Mouse (Mus musculus): ENCODE data around the gene Fos. TPM values are rescaled to one million over a fixed set of nuclear protein-coding genes. Genes with fewer than 3 reads are reported as not detected.

Fos gene
- polyA plus RNA-seq, 1 experiment from 2014 or later = 1.4 TPM

DNA sequence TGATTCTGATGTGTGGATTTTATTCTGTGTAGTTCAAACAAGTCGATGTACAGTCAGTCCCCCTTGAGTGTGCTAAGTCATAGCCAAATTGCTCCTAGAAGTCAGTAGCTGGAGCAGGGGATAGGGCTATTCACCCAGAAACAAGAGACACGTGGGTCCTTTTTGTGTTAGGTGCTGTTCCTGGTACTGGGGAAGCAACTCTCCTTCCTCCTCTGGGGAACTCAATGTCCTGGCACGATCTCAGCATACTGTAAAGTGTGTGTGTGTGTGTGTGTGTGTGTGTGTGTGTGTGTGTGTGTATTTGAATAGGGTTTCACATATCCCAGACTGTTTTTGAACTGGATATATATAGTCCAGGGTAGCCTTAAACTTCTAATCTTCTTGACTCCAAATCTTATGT, 8.8 kb upstream of the Fos start:
- no peaks in the 10 kb centered on the region for H3K36me3 ChIP-seq
- ATAC-seq = no peak
- no peak overlapping the region for H3K4me3 ChIP-seq
- peaks cover 72% of the 10 kb centered on the region for H3K27me3 ChIP-seq (replicated peaks)
- H3K4me2 ChIP-seq = no peak overlapping the region
- H3K4me1 ChIP-seq = peaks cover 5% of the 10 kb centered on the region; the same call in 1 of the 2 replicates
- WGBS (ENCODE audit: insufficient replicate concordance) = 44% methylated on average over 3 of the region's 3 CpGs
- no peak overlapping the region for H3K27ac ChIP-seq
- H3K9me3 ChIP-seq (replicated peaks) = no peaks in the 10 kb centered on the region
- no peak overlapping the region for H3K9ac ChIP-seq

DNA sequence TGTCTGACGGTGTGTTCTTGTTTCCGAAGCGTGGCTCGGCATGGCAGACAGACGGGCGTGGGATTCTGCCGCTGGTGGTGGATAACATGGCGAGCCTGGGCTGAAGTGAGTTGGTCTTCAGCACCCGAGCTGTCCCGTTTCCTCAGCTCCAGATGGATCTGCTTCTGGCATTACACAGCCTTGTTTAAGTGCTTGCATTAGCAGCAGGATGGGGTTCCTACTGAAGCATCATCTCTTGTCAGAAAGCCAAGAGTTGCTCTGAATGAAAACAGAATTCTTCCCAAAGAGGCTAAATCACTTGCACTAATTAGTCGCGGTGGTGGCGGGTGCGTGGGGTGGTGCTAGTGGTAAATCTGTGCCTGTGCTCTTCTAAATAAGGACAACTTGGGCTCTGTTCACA, 5.8 kb upstream of the Fos start:
- no peak overlapping the region for H3K9ac ChIP-seq
- no peak for ATAC-seq
- peaks cover 13% of the 10 kb centered on the region for H3K4me1 ChIP-seq
- H3K27me3 ChIP-seq (replicated peaks) = peaks cover 89% of the 10 kb centered on the region
- no peaks in the 10 kb centered on the region for H3K36me3 ChIP-seq
- 70% methylated on average over 14 of the region's 14 CpGs for WGBS (ENCODE audit: insufficient replicate concordance)
- H3K4me2 ChIP-seq = no peak overlapping the region
- H3K9me3 ChIP-seq (replicated peaks) = no peaks in the 10 kb centered on the region
- H3K4me3 ChIP-seq = no peak overlapping the region
- no peak overlapping the region for H3K27ac ChIP-seq

DNA sequence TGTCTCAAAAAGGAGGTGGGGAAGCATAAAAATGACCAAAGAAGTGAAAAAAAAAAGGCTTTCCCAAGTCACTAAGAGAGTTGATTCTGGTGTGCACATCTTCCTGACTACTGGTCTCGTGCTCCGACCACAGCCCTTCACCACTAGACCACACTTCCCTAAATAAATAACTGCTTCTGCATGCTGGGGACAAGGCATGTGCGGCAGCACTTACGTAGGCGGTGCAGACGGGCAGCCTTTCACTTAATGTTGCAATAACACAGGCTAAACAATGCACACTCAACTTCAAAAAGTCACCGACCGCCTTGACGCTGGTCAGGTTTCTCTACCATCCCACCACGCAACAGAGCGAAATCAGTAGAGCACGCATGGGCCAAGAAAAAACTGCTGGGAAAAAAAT, 5.0 kb upstream of the Fos start:
- Histone ChIP-seq H3K4me2 (peak overlapping the region; percentile 28; the same call in 1 of the 2 replicates), H3K4me1 (peaks cover 19% of the 10 kb centered on the region), H3K9ac (no peak overlapping the region), H3K27ac (no peak overlapping the region), H3K27me3 (replicated peaks) (peaks cover 89% of the 10 kb centered on the region), H3K36me3 (no peaks in the 10 kb centered on the region), H3K9me3 (replicated peaks) (no peaks in the 10 kb centered on the region), H3K4me3 (no peak overlapping the region)
- no peak for ATAC-seq
- WGBS (ENCODE audit: insufficient replicate concordance) = 28% methylated on average over 12 of the region's 12 CpGs

DNA sequence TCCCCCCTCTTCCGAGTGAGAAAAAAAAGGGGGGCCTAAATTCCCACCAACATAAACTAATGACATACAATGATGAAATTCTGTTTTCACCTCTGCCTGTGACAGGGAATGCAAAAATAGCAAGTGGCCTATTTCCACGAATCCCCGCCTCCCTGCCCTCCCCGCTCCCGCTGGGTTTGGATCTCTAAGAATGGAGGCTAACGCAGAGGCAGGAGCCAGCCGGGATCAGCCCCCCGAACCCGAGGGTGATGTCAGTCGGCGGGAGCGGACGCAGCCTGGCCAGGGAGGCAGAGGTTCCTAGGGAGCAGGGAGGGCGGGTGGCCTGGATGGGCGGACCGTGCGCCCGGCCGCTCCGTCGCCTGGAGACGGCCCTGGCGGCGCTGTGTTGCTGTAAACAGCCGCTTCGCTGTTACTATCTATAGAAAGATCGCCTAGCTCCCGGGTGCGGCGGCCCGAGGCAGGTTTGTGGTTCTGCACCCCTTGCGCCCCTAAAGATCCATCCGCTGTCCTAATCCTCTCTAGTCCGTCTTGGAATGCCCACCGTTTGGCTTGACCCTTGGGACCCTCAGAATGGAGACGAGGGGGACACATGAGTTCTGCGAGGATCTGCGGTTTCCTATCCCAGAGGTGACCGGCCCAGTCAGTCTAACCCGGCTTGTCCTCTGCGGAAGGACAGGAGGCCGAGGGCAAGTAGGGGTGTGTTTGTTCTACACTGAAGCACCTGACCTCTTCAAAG, 1.6 kb upstream of the Fos start:
- H3K4me3 ChIP-seq = peak overlapping the region; percentile 69
- no peaks in the 10 kb centered on the region for H3K36me3 ChIP-seq
- peak overlapping the region; percentile 13; the same call in 1 of the 2 replicates for H3K27ac ChIP-seq
- peaks cover 95% of the 10 kb centered on the region for H3K27me3 ChIP-seq (replicated peaks)
- H3K9ac ChIP-seq = 0 out of 2 replicates have a peak overlapping the region, but pooled peaks have one; percentile 5
- no peaks in the 10 kb centered on the region for H3K9me3 ChIP-seq (replicated peaks)
- H3K4me2 ChIP-seq = peak overlapping the region; percentile 100
- WGBS (ENCODE audit: insufficient replicate concordance) = 1% methylated on average over 42 of the region's 42 CpGs
- peaks cover 52% of the 10 kb centered on the region for H3K4me1 ChIP-seq
- ATAC-seq = peak; percentile 57

DNA sequence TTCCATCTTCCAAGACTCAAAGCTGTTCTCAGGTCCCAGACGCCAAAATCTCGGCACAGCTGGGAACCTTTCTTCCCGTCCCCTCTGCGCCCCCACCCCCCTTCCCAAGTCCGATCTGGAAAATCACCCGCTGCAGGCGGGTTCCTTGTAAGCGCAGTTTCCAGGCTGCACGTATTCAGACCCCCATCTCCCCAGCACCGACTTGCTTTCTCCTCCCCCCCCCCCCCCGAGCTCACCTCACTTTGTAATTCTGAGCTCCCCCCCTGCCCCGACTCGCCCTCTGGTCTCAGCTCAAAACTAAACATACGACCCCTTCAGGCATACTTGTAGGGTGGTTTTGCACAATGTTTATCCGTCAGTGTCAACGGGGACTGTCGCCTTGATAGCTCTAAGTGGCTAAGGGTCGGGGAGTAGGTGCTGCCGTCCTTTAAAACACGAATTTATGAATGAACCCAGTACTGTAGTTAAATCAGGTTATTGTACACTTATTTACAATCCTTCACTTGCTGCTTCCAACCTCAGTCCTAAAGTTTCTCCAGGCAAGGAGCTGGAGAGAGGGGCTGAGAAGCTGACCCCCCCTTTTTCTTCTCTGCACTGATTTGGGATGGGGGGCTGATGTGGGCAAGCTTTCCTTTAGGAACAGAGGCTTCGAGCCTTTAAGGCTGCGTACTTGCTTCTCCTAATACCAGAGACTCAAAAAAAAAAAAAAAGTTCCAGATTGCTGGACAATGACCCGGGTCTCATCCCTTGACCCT, 857 bp upstream of the Fos start:
- H3K4me3 ChIP-seq = peak overlapping the region; percentile 69
- ATAC-seq = no peak
- H3K9me3 ChIP-seq (replicated peaks) = no peaks in the 10 kb centered on the region
- no peaks in the 10 kb centered on the region for H3K36me3 ChIP-seq
- peak overlapping the region; percentile 100 for H3K4me2 ChIP-seq
- H3K27me3 ChIP-seq (replicated peaks) = peaks cover 87% of the 10 kb centered on the region
- WGBS (ENCODE audit: insufficient replicate concordance) = 1% methylated on average over 23 of the region's 23 CpGs
- H3K9ac ChIP-seq = peak overlapping the region; percentile 76; the same call in 1 of the 2 replicates
- peaks cover 60% of the 10 kb centered on the region for H3K4me1 ChIP-seq
- H3K27ac ChIP-seq = no peak overlapping the region

DNA sequence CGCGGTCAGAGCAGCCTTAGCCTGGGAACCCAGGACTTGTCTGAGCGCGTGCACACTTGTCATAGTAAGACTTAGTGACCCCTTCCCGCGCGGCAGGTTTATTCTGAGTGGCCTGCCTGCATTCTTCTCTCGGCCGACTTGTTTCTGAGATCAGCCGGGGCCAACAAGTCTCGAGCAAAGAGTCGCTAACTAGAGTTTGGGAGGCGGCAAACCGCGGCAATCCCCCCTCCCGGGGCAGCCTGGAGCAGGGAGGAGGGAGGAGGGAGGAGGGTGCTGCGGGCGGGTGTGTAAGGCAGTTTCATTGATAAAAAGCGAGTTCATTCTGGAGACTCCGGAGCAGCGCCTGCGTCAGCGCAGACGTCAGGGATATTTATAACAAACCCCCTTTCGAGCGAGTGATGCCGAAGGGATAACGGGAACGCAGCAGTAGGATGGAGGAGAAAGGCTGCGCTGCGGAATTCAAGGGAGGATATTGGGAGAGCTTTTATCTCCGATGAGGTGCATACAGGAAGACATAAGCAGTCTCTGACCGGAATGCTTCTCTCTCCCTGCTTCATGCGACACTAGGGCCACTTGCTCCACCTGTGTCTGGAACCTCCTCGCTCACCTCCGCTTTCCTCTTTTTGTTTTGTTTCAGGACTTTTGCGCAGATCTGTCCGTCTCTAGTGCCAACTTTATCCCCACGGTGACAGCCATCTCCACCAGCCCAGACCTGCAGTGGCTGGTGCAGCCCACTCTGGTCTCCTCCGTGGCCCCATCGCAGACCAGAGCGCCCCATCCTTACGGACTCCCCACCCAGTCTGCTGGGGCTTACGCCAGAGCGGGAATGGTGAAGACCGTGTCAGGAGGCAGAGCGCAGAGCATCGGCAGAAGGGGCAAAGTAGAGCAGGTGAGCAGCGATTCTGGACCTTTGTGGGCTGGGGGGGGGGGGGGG, 875 bp downstream of the Fos start:
- peak overlapping the region; percentile 78 for H3K27ac ChIP-seq
- H3K9me3 ChIP-seq (replicated peaks) = no peaks in the 10 kb centered on the region
- peaks cover 79% of the 10 kb centered on the region for H3K27me3 ChIP-seq (replicated peaks)
- 1% methylated on average over 49 of the region's 49 CpGs for WGBS (ENCODE audit: insufficient replicate concordance)
- H3K4me2 ChIP-seq = peak overlapping the region; percentile 100
- H3K9ac ChIP-seq = peak overlapping the region; percentile 76
- ATAC-seq = peak; percentile 55
- no peaks in the 10 kb centered on the region for H3K36me3 ChIP-seq
- H3K4me3 ChIP-seq = peak overlapping the region; percentile 69
- peaks cover 68% of the 10 kb centered on the region for H3K4me1 ChIP-seq

DNA sequence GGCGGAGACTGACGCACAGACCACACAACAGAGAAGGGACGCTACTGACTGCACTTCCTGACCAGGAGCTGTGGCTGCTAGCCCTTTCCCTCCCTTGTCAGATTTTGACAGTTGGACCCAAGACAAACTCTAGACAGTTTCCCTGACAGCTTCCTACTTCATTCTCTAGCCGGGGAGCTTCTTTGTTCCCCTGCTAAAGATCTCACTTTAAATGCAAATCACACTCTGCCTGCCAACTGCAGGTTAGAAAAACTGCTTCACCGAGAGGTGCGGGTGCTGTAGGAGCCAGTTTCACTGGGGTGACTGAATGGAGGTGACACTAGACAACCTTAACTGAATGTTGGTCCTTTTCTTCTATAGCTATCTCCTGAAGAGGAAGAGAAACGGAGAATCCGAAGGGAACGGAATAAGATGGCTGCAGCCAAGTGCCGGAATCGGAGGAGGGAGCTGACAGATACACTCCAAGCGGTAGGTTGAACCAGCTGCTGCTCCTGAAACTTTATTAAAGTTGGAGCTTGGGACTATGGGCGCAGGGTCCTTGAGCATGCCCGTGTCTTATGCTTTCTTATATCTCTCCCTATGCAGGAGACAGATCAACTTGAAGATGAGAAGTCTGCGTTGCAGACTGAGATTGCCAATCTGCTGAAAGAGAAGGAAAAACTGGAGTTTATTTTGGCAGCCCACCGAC, 1.7 kb downstream of the Fos start:
- Histone ChIP-seq H3K4me2 (peak overlapping the region; percentile 100), H3K27ac (no peak overlapping the region), H3K27me3 (replicated peaks) (peaks cover 82% of the 10 kb centered on the region), H3K4me1 (peaks cover 68% of the 10 kb centered on the region), H3K4me3 (peak overlapping the region; percentile 69), H3K9me3 (replicated peaks) (no peaks in the 10 kb centered on the region), H3K36me3 (no peaks in the 10 kb centered on the region), H3K9ac (peak overlapping the region; percentile 76)
- 15% methylated on average over 14 of the region's 16 CpGs for WGBS (ENCODE audit: insufficient replicate concordance)
- ATAC-seq = no peak

DNA sequence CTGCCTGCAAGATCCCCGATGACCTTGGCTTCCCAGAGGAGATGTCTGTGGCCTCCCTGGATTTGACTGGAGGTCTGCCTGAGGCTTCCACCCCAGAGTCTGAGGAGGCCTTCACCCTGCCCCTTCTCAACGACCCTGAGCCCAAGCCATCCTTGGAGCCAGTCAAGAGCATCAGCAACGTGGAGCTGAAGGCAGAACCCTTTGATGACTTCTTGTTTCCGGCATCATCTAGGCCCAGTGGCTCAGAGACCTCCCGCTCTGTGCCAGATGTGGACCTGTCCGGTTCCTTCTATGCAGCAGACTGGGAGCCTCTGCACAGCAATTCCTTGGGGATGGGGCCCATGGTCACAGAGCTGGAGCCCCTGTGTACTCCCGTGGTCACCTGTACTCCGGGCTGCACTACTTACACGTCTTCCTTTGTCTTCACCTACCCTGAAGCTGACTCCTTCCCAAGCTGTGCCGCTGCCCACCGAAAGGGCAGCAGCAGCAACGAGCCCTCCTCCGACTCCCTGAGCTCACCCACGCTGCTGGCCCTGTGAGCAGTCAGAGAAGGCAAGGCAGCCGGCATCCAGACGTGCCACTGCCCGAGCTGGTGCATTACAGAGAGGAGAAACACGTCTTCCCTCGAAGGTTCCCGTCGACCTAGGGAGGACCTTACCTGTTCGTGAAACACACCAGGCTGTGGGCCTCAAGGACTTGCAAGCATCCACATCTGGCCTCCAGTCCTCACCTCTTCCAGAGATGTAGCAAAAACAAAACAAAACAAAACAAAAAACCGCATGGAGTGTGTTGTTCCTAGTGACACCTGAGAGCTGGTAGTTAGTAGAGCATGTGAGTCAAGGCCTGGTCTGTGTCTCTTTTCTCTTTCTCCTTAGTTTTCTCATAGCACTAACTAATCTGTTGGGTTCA, 2.5 kb downstream of the Fos start:
- ATAC-seq = no peak
- H3K27ac ChIP-seq = no peak overlapping the region
- no peaks in the 10 kb centered on the region for H3K9me3 ChIP-seq (replicated peaks)
- WGBS (ENCODE audit: insufficient replicate concordance) = 63% methylated on average over 23 of the region's 23 CpGs
- peak overlapping the region; percentile 100 for H3K4me2 ChIP-seq
- no peak overlapping the region; the same call in 1 of the 2 replicates for H3K9ac ChIP-seq
- H3K36me3 ChIP-seq = no peaks in the 10 kb centered on the region
- H3K4me1 ChIP-seq = peaks cover 68% of the 10 kb centered on the region
- H3K27me3 ChIP-seq (replicated peaks) = peaks cover 80% of the 10 kb centered on the region
- H3K4me3 ChIP-seq = no peak overlapping the region

DNA sequence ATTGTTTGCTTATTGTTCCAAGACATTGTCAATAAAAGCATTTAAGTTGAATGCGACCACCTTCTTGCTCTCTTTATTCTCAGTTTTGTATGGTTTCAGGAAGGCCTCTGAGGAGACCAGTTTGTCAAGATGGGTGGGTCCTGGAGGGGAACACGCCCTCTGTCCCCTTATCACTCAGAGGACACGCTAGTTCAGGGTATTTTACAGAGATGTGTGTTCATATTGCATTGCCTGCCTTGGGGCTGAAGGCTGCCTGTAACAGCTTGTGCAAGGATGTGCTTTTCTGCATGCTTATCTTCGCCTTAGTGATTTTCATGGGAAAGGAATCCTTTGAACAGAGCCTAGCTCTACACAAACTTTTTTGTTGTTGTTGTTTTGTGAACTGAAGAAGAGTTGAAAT, 3.5 kb downstream of the Fos start:
- Histone ChIP-seq H3K4me3 (no peak overlapping the region), H3K27me3 (replicated peaks) (peaks cover 77% of the 10 kb centered on the region)

DNA sequence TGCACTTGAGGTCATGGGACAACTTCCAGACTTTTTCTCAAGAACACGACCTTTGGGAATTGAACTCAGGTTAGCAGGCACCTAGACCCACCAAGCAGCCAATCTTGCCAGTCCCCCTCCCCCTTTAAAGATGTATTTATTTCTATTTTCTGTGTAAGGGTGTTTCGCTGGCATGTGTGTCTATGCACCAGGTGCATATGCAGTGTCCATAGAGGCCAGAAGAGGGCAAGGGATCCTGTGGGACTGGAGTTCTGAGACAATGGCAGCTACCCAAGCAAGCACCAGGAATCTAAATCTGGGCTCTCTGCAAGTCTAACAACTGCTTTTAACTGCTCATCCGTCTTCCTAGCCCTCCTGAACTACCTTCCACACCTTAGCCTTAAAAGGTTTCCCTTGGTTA, 4.1 kb downstream of the Fos start:
- H3K27me3 ChIP-seq (replicated peaks) = peaks cover 77% of the 10 kb centered on the region
- H3K4me1 ChIP-seq = peaks cover 56% of the 10 kb centered on the region
- H3K4me2 ChIP-seq = peak overlapping the region; percentile 49; the same call in 1 of the 2 replicates
- no peaks in the 10 kb centered on the region for H3K9me3 ChIP-seq (replicated peaks)
- no peak overlapping the region for H3K4me3 ChIP-seq
- WGBS (ENCODE audit: insufficient replicate concordance) = 55% methylated on average over 3 of the region's 3 CpGs
- no peak for ATAC-seq
- H3K27ac ChIP-seq = 0 out of 2 replicates have a peak overlapping the region, but pooled peaks have one; percentile 28
- no peak overlapping the region for H3K9ac ChIP-seq
- no peaks in the 10 kb centered on the region for H3K36me3 ChIP-seq

More for the DNA sequence above, 3.5 kb downstream of the Fos start:
- Histone ChIP-seq H3K36me3 (no peaks in the 10 kb centered on the region), H3K4me1 (peaks cover 62% of the 10 kb centered on the region), H3K9me3 (replicated peaks) (no peaks in the 10 kb centered on the region), H3K4me2 (peak overlapping the region; percentile 49), H3K27ac (peak overlapping the region; percentile 38; the same call in 1 of the 2 replicates), H3K9ac (no peak overlapping the region)
- ATAC-seq = peak; percentile 79
- WGBS (ENCODE audit: insufficient replicate concordance) = 32% methylated on average over 4 of the region's 4 CpGs

Measured in liver, embryonic 12.5 days (tissue).